Mouse (Mus musculus) liver (tissue): ENCODE measurements around the gene Mtm1.

ENCODE experiments used
- DNase-seq: peaks from one replicate; pipeline ENCODE4 v3.0.0-alpha.2; 2020; ENCODE audit warnings: mixed read lengths

The Mtm1 gene

DNA sequence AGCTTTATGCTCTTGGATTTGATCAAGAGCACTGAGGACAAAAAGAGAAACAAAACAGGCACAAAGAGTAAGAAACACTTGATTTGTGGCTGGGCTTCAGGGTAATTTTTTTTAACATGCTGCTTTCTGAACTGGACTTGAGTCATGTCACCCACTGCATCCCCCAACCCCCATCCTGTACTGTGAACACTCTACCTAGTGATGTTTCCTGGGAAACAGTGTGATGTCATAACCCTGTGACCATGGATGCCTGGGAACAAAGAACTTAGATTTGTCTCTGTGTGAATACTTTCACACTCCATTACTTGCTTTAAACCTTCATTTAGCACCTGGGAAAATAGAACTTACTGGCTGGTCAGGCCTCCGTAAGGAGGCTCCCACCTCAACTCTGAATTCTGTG, at the start of gene Mtm1:
Mtm1 (plus strand) TSS at position 301 of the 400 bp plus-strand sequence.
- no peak for DNase-seq

DNA sequence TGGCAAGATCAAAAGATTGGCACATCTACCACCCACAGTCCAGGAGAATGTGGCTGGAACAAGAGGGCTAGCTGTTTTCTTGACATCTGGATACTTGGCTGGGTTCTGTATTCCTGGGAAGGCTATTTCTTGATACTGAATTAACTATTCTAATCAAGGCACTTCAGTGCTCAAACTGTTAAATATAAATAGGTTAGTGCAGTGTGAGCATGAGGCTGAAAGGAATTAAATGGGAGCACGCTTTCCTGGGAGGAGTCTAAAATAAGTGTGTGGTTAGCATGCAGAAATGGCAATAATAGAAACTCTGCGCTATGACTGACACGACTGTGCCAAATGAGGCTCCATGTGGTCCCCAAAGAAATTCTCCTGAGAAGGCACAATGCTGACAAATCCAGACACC, 29.0 kb upstream of the Mtm1 start:
- no peak for DNase-seq

DNA sequence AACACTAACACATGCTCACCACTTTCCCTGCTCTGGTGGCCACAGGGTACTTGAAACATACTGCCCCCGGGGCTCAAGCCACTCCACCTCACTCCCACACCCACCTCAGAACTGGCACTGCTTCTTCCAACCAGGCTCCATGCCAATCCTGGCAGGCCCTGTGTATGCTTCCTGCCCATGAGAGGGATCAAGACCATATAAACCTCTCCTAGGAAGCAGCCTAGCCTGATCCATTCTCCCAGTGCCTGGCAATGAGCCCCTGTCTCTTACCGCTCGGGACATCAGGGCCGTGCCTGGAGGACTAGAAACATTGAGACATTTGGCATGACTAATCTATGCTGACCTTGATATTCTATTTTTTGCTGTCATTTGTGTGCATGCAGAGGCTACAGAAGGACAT, 26.9 kb upstream of the Mtm1 start:
- DNase-seq, result no peak

DNA sequence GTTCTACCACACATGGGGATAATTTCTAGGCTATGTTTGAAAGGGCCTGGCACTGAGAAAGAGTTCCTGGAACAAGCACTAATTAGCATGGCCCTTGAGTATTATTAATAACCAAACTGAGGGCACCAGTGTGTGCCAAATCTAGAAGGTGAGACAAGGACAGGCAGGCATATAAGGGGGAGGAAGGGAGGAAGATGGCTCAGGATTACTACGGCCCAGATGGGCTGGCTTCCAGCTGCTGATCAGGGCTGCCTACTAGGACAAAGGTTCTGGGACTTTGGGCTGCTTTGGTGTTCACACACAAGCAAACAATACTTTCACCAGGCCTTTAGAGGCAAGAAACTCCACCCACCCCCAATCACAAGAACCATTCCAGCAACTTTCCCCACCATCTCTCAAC, 24.2 kb upstream of the Mtm1 start:
- DNase-seq, result no peak

DNA sequence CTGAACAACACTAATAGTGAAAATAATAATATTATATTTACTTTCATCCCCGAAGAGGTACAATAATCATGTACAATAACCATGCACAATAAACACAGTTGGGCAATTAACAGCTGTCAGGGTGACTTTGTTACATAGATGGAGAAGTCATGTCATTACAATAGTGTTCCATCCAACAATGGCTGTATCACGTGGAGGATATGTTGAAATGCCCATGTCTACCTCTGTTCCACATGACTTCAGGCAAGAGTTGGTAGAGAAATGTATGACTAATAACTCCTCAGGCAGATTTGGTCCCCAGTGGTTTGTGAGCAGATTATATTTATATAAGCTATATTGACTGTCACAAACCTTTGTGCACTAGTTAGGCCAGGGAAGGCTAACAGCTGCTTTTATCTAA, 5.8 kb upstream of the Mtm1 start:
- no peak for DNase-seq

DNA sequence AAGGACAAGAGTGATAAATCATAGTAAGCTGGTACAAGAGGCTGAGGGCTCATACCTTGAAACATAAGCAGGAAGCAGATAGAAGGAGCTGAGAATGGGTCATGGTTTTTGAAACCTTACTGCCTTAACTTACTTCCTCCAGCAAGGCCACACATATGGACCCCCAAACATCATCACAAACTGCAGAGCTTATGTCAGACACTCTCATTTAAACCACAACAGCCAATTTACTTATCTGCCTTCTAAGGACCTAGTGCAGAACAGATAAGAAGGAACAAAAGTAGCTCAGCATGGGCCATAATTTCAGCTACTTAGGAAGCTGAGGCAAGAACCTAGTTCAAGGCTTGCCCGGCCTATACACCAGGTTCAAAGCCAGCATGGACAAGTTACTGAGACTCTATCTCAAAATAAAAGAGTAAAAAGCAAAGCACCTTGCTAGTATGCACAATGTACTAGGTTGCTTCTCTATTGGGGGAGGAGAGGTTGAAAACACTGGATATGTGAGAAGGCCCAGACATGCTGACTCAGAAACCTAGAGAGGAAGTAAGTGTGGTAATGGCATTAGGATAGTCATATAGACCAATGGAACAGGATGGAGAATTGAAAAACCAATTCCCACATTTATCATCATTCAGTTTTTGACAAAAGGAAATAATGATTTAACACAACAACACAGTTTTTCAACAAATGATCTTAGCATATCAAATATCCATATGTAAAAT, 4.6 kb upstream of the Mtm1 start:
- DNase-seq, result no peak

DNA sequence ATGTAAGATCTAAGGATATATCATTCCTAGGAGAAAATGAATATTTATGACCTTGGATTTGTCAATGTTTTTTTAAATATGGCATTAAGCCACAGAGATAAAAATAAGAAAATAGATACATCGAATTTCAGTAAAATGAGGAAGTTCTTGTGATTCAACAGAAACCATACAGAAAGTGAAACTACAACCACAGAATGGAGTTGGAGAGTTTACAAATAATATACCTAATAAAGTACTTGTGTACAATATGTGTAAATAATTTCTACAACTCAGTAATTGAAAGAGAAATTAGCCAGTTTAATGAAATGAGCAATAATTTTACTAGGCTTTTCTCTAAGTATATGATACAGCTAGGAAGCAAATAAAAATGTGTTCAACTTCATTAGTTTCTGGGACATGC, 4.0 kb upstream of the Mtm1 start:
- DNase-seq, result no peak

DNA sequence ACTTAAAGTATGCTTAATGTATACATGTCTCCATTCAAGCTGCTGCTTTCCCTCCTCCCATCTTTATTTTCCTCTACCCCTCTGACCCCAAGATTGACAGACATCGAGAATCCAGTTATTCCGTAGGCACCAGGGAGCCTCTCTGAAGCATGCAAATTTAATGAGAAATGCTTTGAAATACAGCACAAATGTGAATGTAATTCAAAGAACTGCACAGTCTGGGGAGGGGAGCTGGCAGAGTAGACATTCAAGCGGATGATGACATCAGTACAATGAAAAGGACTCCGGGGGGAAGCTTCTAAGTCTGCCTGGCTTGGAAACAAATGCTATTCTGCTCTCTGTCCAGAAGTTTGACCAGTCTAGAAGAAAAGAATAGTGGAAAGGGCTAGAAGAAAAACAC, 2.3 kb downstream of the Mtm1 start:
- no peak for DNase-seq

DNA sequence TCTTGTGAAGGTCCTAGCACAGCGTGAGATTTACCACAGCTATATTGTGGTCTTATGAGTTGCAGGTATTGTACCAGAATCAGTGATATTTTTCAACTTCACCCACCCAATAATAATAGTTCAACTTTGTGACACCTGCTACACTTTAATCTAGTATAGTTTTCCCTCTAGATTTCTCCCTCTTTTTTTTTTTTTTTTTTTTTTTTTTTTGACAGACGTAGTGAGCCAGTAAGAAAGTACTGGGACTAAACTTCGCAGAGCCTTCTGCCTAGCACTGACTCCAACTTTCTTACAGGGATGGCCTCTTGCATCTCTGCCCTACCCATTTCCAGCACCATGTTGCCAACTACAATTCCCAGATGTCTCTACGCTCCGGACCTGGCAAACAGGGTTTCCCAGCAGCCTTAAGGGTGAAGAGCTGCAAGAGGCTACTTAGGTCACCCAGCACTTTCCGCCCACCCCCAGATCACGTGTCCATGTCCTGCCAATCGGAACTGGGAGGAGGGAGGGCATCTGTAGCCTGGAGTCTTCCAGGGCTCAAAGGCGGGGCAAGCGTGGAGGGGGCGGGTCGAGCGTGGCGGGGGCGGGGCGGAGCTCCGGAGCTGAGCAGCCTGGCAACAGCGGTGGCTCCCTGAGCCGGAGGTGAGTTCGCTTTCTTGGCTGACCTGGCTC, 4.0 kb downstream of the Mtm1 start:
- DNase-seq, result peak; percentile 89

DNA sequence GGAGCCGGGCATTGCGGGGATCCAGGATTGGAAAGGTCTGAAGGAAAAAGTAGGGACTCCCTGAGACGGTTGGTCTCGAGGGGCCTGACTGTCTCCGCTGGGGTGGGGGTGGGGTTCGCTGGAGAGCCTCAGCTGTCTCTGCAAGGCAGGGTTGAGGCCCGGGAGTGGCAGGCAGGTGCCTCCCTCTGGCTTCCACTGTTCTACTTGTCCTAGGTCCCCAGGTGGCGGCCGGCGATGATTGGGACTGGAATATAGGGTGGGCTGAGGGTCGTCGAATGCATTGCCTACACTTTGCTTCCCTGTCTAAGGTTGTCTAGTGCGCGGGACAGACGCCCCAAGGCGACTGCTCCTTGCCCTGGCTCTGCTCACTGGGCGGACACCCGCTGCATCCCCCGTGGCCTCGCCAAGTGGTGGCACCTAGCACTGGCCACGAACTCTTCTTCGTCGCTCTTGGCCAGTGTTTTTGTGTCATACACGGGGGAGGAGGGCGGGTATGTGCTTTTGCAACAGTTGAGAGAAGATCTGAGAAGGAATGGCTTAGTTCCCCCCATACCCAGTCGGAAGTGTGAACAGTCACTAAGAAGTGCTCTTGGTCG, 4.6 kb downstream of the Mtm1 start:
- peak; percentile 28 for DNase-seq

DNA sequence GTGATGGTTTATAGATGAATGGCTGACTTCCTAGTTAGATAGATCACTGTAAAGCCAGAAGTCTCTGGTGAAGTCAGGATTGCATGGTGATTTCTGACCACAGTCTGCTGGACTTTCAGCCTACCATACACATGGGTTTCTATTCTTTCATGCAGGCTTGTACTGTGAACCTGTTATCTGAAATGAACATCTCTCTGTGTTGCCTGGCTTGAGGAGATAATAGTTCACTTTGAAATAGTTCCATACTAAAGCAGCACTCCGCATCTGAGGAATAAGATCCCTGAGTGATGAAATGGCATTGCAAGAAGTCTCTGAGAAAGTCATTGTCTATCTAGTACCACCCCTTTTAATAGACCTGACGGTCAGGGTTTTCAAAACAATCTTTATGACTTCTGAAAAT, 6.3 kb downstream of the Mtm1 start:
- no peak for DNase-seq

DNA sequence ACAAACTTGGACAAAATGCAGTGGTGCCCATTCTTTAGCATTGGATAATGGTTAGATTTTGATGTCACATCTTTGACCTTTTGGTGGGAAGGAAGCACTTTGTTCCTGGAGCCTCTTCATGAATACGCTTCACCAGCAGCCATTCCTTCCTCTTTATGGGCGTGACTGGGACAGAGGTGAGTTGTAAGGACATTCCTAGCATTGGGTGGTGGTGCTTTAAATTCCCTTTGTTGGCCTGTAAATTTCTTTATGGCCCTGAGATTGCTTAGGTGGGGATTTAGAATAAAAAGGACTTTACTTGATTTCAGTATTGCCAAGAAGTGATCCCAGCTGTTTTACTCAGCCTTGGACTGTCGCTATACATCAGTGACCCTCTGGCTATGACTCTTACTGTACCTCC, 8.3 kb downstream of the Mtm1 start:
- DNase-seq, result no peak

DNA sequence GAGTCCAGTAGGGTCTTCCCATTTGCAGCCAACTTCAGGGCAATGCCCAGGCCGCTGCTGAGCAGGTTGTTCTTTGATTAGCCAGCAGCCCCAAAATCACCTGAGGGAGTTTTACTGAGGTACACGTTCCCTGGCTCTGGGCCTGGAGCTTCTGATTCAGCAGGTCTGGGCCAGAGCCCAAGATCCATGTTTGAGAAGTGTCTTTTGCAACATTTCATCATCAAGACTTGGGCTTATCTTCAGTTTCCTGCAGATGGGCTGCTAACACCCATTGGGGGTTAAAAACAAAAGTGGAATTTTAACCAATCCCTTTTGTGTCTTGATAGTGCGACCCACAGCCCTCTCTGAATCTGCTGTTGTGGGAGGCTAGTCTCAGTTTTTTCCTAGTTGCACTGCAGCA, 10.3 kb downstream of the Mtm1 start:
- no peak for DNase-seq

DNA sequence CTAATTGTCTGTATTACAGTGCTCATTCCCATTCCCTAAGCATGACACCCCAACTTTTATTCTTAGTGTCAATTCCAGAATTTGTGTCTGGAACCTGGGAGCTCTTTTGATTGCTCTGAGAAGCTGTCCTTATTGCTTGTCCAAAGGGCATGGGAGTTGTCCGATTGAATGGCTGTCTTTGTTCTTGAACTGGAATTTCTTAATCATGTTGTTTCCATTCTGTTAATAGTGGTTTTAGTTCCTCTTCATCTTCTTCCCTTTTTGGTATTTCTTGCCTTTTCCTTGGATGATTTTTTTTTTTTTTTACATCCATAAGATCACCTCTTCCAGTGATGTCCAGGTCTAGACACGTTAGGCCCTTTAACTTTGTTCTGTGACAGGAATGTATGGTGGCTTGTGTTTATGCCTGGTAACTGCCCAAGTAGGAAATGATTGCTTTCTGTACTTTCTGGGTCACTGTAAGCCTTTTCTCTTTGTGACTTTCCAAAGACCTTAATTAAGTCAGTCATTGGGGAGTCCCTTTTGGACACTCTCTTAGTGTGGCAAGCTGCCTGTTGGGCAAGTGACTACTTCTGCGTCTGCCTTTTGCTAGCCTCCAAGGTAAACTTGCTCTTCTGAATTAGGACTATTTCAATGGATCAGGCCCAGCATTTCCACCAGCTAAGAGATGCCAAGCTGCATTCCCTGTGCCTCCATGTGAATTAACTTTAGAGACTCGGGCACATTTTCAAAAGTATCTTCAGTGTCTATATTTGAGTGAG, 12.3 kb downstream of the Mtm1 start:
- DNase-seq, result no peak

DNA sequence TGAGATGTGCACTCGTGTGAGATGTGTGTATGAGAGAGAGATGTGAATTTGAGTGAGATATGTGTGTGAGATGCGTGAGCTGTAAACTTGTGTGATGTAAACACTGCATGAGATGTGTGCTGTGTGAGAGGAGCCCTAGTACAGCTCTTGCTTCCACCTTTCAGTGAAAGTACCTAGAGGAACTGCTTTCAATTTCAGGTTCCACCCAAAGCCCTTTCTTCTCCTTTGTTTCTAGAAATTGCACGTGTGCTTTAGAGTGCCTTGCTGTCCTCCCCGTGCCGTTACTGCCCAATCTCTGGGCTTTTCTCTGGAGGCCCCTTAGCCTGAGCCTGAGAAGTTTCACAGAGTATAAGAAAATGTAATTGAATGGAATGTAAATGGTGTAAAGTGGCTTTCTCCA, 16.3 kb downstream of the Mtm1 start:
- DNase-seq, result no peak

DNA sequence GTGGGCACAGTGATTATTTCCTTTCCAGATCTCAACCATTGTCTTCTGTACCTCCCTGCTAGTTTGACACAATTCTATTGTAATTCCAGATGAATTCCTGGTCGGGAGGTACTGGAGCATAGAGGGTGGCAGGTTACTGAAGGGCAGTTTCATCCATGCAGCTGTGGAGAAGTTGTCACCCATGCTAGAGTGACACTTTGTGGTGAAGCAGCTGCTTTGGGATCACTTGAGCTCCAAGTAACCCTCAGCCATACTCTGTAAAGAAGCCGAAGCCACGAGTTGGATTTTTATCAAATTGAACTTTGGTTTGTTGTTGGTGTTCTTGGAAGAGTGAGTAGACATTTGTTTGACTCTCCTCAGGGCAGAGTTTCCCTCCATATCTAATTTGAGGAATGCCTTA, 17.6 kb downstream of the Mtm1 start:
- no peak for DNase-seq

DNA sequence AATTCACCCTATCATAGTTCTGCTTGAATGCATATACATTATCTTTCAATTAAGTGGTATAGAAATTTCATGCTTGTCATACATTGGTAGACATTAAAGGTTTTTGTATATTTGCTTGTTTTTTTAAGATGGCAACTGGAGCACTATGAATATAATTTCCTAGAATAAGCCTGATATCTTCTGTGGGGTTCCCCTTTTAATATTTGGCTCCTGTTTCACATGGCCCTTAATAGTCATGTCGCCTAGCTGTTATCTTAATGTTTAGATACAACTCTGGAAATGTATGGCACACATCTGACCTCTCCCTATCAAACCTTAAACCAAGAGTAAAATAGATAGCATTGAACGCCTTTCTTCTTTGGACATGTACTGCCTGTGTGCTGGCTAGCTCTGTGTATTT, 20.3 kb downstream of the Mtm1 start:
- no peak for DNase-seq

DNA sequence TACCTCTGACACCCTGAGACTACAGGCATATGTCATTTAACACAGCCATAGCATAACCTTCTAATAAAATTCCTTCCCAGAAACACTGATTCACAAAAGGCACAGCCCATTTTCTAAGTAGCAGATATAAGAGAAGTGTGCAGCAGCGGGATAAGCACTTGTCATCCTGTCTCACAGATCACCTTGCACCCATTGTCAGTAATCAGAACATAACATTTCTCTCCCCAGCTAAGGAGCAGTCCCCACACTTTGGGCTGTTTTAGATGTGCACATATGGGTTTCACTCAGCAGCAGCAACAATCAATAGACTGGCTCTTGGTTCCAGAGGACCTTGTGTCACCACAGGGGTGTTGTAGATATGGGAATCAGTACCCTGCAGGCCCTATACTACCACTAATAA, 45.9 kb downstream of the Mtm1 start:
- DNase-seq, result no peak

DNA sequence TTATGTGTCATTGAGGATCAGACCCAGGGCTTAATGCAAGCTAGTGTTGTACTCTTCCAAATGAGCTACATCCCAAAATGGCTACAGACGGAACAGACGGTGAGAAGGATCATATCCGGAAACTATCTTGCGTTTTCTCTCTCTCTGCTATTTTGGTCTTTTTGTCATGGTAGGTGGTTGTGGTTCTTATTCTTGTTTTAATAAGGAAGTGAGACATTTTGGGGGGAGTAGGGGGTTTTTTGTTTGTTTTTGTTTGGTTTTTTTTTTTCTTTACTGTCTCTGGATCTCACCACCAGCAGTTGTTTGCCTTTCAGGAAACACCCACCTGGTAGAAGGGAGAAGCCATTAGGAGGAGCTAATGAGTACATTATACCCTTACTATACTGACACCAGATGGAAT, 50.3 kb downstream of the Mtm1 start:
- no peak for DNase-seq

DNA sequence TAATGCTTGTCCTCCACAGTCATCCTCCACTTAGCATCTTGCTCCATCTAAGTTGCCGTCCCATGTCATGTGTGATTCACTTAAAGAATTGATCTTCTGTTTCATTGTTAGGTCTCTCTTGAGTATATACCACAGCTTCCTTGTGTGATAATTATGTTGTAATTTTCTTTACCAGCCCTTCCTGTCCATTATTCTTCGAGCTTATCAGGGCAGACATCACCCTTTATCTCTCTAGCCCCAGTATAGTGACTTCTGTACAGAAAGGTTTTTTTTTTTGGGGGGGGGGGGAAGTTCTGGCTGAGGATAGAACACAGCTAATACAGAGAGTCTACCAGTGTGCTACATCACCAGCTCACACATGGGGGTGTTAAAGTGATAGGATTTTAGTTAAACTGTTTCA, 53.7 kb downstream of the Mtm1 start:
- DNase-seq, result no peak

DNA sequence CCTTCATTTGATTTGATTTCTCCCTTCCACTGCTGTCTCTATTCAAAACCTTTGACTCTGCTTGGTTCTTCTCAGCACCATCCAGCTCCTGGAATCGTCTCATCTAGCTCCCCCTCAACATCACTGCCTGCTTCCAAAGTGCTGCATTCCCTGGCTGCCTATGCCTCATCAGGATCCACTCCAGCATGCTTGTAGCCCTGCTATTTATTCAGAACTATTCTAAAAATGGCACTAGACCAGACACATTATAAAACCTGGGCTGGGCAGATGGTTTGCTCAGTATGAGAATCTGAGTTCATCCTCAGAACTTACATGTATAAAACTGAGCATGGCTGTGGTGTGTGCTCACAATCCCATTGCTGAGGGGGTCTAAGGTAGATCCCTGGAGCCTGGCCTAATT, 58.4 kb downstream of the Mtm1 start:
- DNase-seq, result no peak

DNA sequence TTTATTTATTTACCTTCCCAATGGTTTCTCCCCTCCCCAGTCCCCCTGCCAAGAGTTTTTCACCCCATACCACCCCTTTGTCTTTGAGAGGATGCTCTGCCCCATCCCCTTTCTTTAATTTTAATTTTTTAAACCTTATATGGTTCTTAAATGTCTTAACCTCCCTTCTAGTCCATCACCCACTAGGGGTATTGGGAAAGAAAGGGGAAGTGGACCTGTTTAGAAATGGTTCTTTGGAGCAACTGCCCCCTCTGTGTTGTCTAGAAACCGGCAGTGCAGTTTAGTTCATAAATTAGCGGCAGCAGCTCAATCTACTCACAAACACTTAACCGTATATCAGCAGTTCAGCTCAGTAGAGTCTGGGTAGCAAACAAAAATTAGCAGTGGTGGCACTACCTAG, 63.6 kb downstream of the Mtm1 start:
- DNase-seq, result no peak

DNA sequence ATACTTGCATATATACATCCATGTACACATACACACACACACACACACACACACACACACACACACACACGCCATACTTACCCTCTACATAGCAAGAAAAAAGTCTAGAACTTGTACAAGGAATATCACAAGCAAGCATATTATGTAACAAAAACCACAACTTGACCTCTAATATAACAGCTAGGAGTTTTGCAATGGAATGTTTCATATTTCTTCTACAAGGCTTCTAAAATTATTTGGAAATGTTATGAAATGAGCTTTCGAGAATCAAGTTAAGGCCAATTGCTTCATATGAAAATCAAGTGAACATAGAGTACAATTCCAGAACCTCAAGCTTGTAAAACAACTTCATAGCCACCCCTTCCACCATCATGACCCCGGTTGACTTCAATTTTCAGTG, 74.9 kb downstream of the Mtm1 start:
- DNase-seq, result no peak

DNA sequence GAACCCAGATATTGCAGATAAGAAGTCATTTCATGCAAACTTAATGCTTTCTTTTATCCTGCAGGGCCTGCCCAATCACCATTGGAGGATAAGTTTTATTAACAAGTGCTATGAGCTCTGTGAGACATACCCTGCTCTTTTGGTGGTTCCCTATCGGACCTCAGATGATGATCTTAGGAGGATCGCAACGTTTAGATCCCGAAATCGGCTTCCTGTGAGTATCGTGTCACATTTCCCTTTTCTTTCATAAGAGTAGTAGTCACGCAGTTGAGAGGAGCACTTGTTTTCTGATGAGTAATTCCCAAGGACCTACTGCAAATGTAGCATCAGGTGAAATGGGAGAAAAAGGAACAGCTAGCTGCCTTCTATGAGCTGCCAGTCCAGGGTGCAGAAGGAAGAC, 76.5 kb downstream of the Mtm1 start:
- DNase-seq, result no peak
